Mouse (Mus musculus) myocyte (in vitro differentiated cells): Measurements from ENCODE around the gene Sergef.

ENCODE experiments used
- CEBPB ChIP-seq: IDR thresholded peaks from 2 replicates; pipeline ENCODE4 v1.6.1; 2011; ENCODE audit warnings: mild to moderate bottlenecking, moderate library complexity; ENCODE audit not compliant: poor library complexity, insufficient read depth, severe bottlenecking
- MAX ChIP-seq: IDR thresholded peaks from one replicate; pipeline ENCODE4 v1.6.1; 2011; ENCODE audit warnings: low read depth, mild to moderate bottlenecking, control low read depth
- MYOD1 ChIP-seq, 3 experiments: IDR thresholded peaks; one replicate each; pipeline ENCODE4 v1.6.1; 2011; ENCODE audit warnings: control low read depth in 2 of 3, low read depth in 2 of 3, mild to moderate bottlenecking in 2 of 3, moderate library complexity in 1 of 3; ENCODE audit not compliant: insufficient read length in 2 of 3, control insufficient read depth in 1 of 3
- POLR2A ChIP-seq: IDR thresholded peaks from one replicate; pipeline ENCODE4 v1.6.1; 2011; ENCODE audit warnings: low read depth, mild to moderate bottlenecking, control low read depth, moderate library complexity; ENCODE audit not compliant: insufficient read length
- TCF12 ChIP-seq: IDR thresholded peaks from one replicate; pipeline ENCODE4 v1.6.1; 2011; ENCODE audit warnings: mild to moderate bottlenecking, control low read depth; ENCODE audit not compliant: poor library complexity, insufficient read depth, severe bottlenecking
- USF1 ChIP-seq: IDR thresholded peaks from one replicate; pipeline ENCODE4 v1.6.1; 2011; ENCODE audit warnings: low read depth, mild to moderate bottlenecking, control low read depth, moderate library complexity

DNA sequence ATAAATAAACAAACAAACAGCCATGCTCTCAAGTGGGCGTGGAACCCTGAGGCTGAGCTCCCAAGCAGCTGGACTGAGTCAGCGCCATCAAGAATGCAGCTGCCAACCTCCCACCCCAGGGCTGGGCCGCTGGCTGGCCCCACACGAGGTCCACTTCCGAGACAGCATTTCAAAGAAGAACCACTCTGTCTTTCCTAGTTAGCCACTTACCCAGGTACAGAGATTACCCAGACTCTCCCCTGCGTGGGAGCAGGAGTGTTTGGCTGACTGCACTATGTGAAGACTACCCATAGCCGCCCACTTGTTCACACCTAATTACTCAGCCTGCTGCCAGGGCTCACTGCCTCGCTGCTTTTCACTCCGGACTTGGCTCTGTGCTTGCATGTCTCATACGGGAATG, 26.5 kb downstream of the Sergef start:
- TF ChIP-seq USF1 (no peak), POLR2A (no peak), MYOD1 (IDR thresholded peaks at IDR 0.05; ENCODE audit: control insufficient read depth in 1 of 3, insufficient read length in 2 of 3, low read depth in 2 of 3) (peak in 2 of 3 experiments; percentile 56 to 82), MAX (no peak), CEBPB (no peak), TCF12 (no peak)
